Mouse (Mus musculus): ENCODE results near the gene Rgl1.

DNA sequence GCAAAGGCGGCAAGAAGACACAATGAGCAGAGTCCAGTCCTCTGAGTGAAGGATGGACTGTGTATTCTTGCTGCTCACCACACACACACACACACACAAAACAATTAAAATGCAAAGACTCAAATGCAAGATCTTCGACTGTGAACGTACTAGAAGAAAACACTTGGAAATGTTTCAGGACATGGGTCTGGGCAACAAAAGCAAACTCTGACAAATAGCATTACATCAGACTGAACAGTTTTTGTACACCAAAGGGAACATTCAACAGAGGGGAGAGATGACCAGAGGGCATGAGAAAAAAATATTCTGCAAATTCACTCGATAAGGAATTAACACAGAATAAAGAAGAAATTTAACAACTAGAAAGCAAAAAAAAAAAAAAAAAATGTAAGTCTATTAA is 52.2 kb downstream of the Rgl1 start:
- TF ChIP-seq CTCF (IDR thresholded peaks at IDR 0.05; ENCODE audit: low read depth, low read length) (no peak), POLR2A (IDR thresholded peaks at IDR 0.05; ENCODE audit: extremely low read depth, insufficient read depth, low read length) (no peak)

Measured in liver, adult 2 months (tissue).